Mouse (Mus musculus) kidney, postnatal 0 days (tissue): ENCODE data around the gene Tnnt3. TPM values are rescaled to one million over a fixed set of nuclear protein-coding genes. Genes with fewer than 3 reads are reported as not detected.
A peak's percentile ranks its signal among the peaks of the same experiment; 100 is the strongest.

Experiments used
- ATAC-seq: fragments of 200-750 bp; cut with Nextera tagmentation; replicated peaks from 2 replicates; pipeline ENCODE4 v1.8.0; 2017; ENCODE audit warnings: low read depth, moderate number of reproducible peaks, moderate TSS enrichment, moderate library complexity; ENCODE audit not compliant: low FRiP score
- DNase-seq: peaks from one replicate; pipeline ENCODE4 v3.0.0-alpha.2; 2016; ENCODE audit warnings: low spot score
- H3K27ac ChIP-seq: fragments of 300-500 bp; sonication (generic); 2 replicates; pipeline ENCODE4 v1.5.1; 2014; ENCODE audit warnings: mild to moderate bottlenecking
- H3K27me3 ChIP-seq: fragments of 300-500 bp; sonication (generic); 2 replicates; pipeline ENCODE4 v1.6.1; 2014; ENCODE audit warnings: low read length, mixed read lengths; ENCODE audit not compliant: insufficient read depth
- H3K36me3 ChIP-seq: fragments of 300-500 bp; sonication (generic); 2 replicates; pipeline ENCODE4 v1.6.1; 2014; ENCODE audit warnings: low read length, mixed read lengths; ENCODE audit not compliant: insufficient read depth
- H3K4me1 ChIP-seq: fragments of 300-500 bp; sonication (generic); replicated peaks from 2 replicates; pipeline ENCODE4 v1.6.1; 2014; ENCODE audit warnings: antibody characterized with exemption, low read length, mixed read lengths; ENCODE audit not compliant: insufficient read depth
- H3K4me2 ChIP-seq: fragments of 300-500 bp; sonication (generic); 2 replicates; pipeline ENCODE4 v1.6.1; 2014; ENCODE audit warnings: mild to moderate bottlenecking, low read length, moderate library complexity, mixed read lengths
- H3K4me3 ChIP-seq: fragments of 300-500 bp; sonication (generic); replicated peaks from 2 replicates; pipeline ENCODE4 v1.5.1; 2014; ENCODE audit warnings: low read depth, low read length
- H3K9ac ChIP-seq: fragments of 300-500 bp; sonication (generic); 2 replicates; pipeline ENCODE4 v1.6.1; 2014; ENCODE audit warnings: low read depth, low read length
- H3K9me3 ChIP-seq: fragments of 300-500 bp; sonication (generic); replicated peaks from 2 replicates; pipeline ENCODE4 v1.6.1; 2016; ENCODE audit warnings: low read length, inconsistent platforms, mixed read lengths
- CTCF ChIP-seq: IDR thresholded peaks from 2 replicates; pipeline ENCODE4 v1.5.1; 2016; ENCODE audit warnings: antibody characterized with exemption, low read depth, mild to moderate bottlenecking, moderate library complexity
- WGBS: fragments of 180-500 bp; shearing (Covaris S2); extraction: QIAGEN DNeasy Blood & Tissue Kit; methylation state at CpG from one replicate; pipeline ENCODE4 v1.1.7; 2014; 5-methylcytosine and 5-hydroxymethylcytosine counted together
- polyA plus RNA-seq: library from polyadenylated mRNA; unstranded; fragments of >200 nt; fragmentation: Nextera tagmentation; extraction: Ambion mirVana; gene quantifications from 2 replicates; pipeline ENCODE4 v1.2.1, GENCODE M21; 2015

Tnnt3 gene
- polyA plus RNA-seq, 1 experiment from 2014 or later = 3.4 TPM

GRCm38 (mm10) chr7:142551691-142552090 is 53.1 kb downstream of the Tnnt3 start:
- Histone ChIP-seq H3K4me2 (no peak overlapping the region), H3K27ac (no peak overlapping the region), H3K36me3 (no peaks in the 10 kb centered on the region), H3K4me1 (peaks cover 39% of the 10 kb centered on the region), H3K9me3 (no peaks in the 10 kb centered on the region), H3K9ac (no peak overlapping the region), H3K4me3 (no peak overlapping the region), H3K27me3 (no peaks in the 10 kb centered on the region)
- no peak for DNase-seq
- no peak for ATAC-seq
- WGBS = 100% methylated on average over 5 of the region's 5 CpGs
- TF ChIP-seq CTCF = no peak

- H3K36me3 ChIP-seq = no peaks in the 10 kb centered on the region
- WGBS = 36% methylated on average over 13 of the region's 13 CpGs
- H3K27ac ChIP-seq = peak overlapping the region; percentile 47; the same call in 1 of the 2 replicates
- H3K27me3 ChIP-seq = no peaks in the 10 kb centered on the region
- H3K4me2 ChIP-seq = no peak overlapping the region
- no peaks in the 10 kb centered on the region for H3K9me3 ChIP-seq
- DNase-seq (peak; percentile 62), ATAC-seq (peak; percentile 40; the same call in 1 of the 2 replicates)
- no peak overlapping the region for H3K9ac ChIP-seq
- no peak overlapping the region for H3K4me3 ChIP-seq
- peak; percentile 53 for TF ChIP-seq CTCF
- peaks cover 39% of the 10 kb centered on the region for H3K4me1 ChIP-seq
Observed at GRCm38 (mm10) chr7:142552591-142553416, 54.2 kb downstream of the Tnnt3 start.

GRCm38 (mm10) chr7:142553417-142554335 is 55.0 kb downstream of the Tnnt3 start:
- Histone ChIP-seq H3K4me1 (peaks cover 30% of the 10 kb centered on the region), H3K9me3 (no peaks in the 10 kb centered on the region), H3K36me3 (no peaks in the 10 kb centered on the region), H3K9ac (no peak overlapping the region), H3K27ac (peak overlapping the region; percentile 47; the same call in 1 of the 2 replicates), H3K4me3 (no peak overlapping the region), H3K27me3 (no peaks in the 10 kb centered on the region), H3K4me2 (no peak overlapping the region)
- WGBS = 29% methylated on average over 11 of the region's 11 CpGs
- DNase-seq = no peak
- no peak for ATAC-seq
- TF ChIP-seq CTCF = no peak

- 15% methylated on average over 1 of the region's 1 CpGs for WGBS
- no peak overlapping the region for H3K4me2 ChIP-seq
- H3K9me3 ChIP-seq = no peaks in the 10 kb centered on the region
- no peaks in the 10 kb centered on the region for H3K36me3 ChIP-seq
- no peak for ATAC-seq
- peaks cover 28% of the 10 kb centered on the region for H3K4me1 ChIP-seq
- H3K27ac ChIP-seq = no peak overlapping the region
- H3K4me3 ChIP-seq = no peak overlapping the region
- TF ChIP-seq CTCF = no peak
- no peak overlapping the region for H3K9ac ChIP-seq
- no peak for DNase-seq
- no peaks in the 10 kb centered on the region for H3K27me3 ChIP-seq
Observed at GRCm38 (mm10) chr7:142554625-142555024, 56.0 kb downstream of the Tnnt3 start.

- ATAC-seq (no peak), DNase-seq (no peak)
- no peaks in the 10 kb centered on the region for H3K9me3 ChIP-seq
- no peak overlapping the region for H3K27ac ChIP-seq
- peak; percentile 29; the same call in 1 of the 2 replicates for TF ChIP-seq CTCF
- H3K4me1 ChIP-seq = peaks cover 28% of the 10 kb centered on the region
- H3K36me3 ChIP-seq = no peaks in the 10 kb centered on the region
- no peak overlapping the region for H3K4me3 ChIP-seq
- H3K9ac ChIP-seq = no peak overlapping the region
- no peaks in the 10 kb centered on the region for H3K27me3 ChIP-seq
- no peak overlapping the region for H3K4me2 ChIP-seq
- 83% methylated on average over 8 of the region's 8 CpGs for WGBS
Observed at GRCm38 (mm10) chr7:142555366-142556088, 56.9 kb downstream of the Tnnt3 start.

GRCm38 (mm10) chr7:142556089-142556476 is 57.4 kb downstream of the Tnnt3 start:
- H3K9ac ChIP-seq = no peak overlapping the region
- no peak for ATAC-seq
- H3K9me3 ChIP-seq = no peaks in the 10 kb centered on the region
- H3K27ac ChIP-seq = no peak overlapping the region
- H3K4me3 ChIP-seq = no peak overlapping the region
- no peak overlapping the region for H3K4me2 ChIP-seq
- H3K27me3 ChIP-seq = no peaks in the 10 kb centered on the region
- H3K4me1 ChIP-seq = peaks cover 29% of the 10 kb centered on the region
- DNase-seq = no peak
- no peaks in the 10 kb centered on the region for H3K36me3 ChIP-seq
- 95% methylated on average over 2 of the region's 2 CpGs for WGBS
- TF ChIP-seq CTCF = no peak
